Mouse (Mus musculus): ENCODE measurements around the gene Ninj2. TPM values are rescaled to one million over a fixed set of nuclear protein-coding genes. Genes with fewer than 3 reads are reported as not detected.

Ninj2 gene
- polyA plus RNA-seq, 2 experiments: 1.7 to 1.9 TPM

DNA sequence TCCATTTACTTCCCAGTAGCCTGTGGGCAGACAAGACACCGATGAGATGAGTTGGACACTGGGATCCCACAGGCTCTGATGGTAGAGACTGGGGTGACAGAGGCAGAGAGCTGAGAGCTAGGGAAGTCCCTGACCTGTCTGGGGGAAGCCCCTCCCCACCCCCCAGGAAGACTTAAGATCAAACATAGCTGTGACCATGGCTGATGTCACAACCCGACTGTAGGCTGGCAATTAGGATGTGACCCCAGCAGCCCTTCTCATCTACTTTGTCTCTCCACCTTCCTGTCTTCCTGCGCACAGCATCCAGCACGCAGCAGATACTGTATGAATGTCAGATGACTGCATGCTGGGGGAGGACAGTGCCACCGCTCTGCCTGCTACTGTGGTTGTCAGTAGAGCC, 113.4 kb downstream of the Ninj2 start:
- 80% methylated on average over 5 of the region's 5 CpGs for WGBS
- H3K4me2 ChIP-seq (replicated peaks; ENCODE audit: low read depth, low read length, severe bottlenecking): no peak overlapping the region

DNA sequence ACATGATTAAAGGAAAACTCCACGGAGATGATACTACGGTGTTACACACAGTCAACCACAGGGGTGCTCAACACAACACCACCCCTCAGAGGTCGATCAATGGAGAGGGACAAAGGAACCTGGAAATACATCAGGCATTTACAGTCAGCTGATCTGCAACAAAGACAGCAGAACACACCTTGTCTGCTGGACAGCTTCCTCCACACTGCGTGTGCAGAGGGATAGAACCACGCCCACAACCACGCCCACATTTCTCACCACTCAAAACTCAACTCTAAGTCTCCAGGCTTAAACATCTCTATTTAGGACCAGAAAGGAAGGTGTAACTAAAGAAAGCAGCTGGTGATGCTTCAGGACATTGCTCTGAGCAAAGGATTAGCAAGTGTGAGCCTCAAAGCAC, 118.4 kb downstream of the Ninj2 start:
- Histone ChIP-seq H3K27ac (replicated peaks; ENCODE audit: low read depth, low read length) (no peak overlapping the region), H3K36me3 (ENCODE audit: control insufficient read depth, insufficient read depth, low read length) (no peaks in the 10 kb centered on the region), H3K9me3 (ENCODE audit: control insufficient read depth, low read length) (no peaks in the 10 kb centered on the region), H3K9ac (ENCODE audit: low read depth, low read length, severe bottlenecking) (no peak overlapping the region), H3K27me3 (ENCODE audit: control insufficient read depth, insufficient read depth, low read length) (no peaks in the 10 kb centered on the region), H3K4me2 (replicated peaks; ENCODE audit: low read depth, low read length, severe bottlenecking) (no peak overlapping the region), H3K4me3 (replicated peaks; ENCODE audit: low read length) (no peak overlapping the region), H3K4me1 (ENCODE audit: control insufficient read depth, insufficient read depth, low read length) (no peaks in the 10 kb centered on the region)
- WGBS: 72% methylated on average over 6 of the region's 6 CpGs
- TF ChIP-seq POLR2A (IDR thresholded peaks at IDR 0.05; ENCODE audit: borderline replicate concordance, extremely low read depth, insufficient read depth, insufficient read length): no peak
- no peak for ATAC-seq (ENCODE audit: low FRiP score, low read depth)
- no peak for DNase-seq (ENCODE audit: low spot score)

More for the DNA sequence above, 113.4 kb downstream of the Ninj2 start:
- H3K27ac ChIP-seq (replicated peaks; ENCODE audit: low read depth, low read length): no peak overlapping the region
- TF ChIP-seq POLR2A (IDR thresholded peaks at IDR 0.05; ENCODE audit: borderline replicate concordance, extremely low read depth, insufficient read depth, insufficient read length): no peak
- H3K27me3 ChIP-seq (ENCODE audit: control insufficient read depth, insufficient read depth, low read length): no peaks in the 10 kb centered on the region
- H3K9ac ChIP-seq (ENCODE audit: low read depth, low read length, severe bottlenecking): no peak overlapping the region
- ATAC-seq (ENCODE audit: low FRiP score, low read depth): no peak
- no peak overlapping the region for H3K4me3 ChIP-seq (replicated peaks; ENCODE audit: low read length)
- no peaks in the 10 kb centered on the region for H3K9me3 ChIP-seq (ENCODE audit: control insufficient read depth, low read length)
- no peaks in the 10 kb centered on the region for H3K36me3 ChIP-seq (ENCODE audit: control insufficient read depth, insufficient read depth, low read length)
- H3K4me1 ChIP-seq (ENCODE audit: control insufficient read depth, insufficient read depth, low read length): 0 out of 2 replicates have a peak, but pooled peaks cover 2% of the 10 kb centered on the region
- DNase-seq (ENCODE audit: low spot score): no peak

DNA sequence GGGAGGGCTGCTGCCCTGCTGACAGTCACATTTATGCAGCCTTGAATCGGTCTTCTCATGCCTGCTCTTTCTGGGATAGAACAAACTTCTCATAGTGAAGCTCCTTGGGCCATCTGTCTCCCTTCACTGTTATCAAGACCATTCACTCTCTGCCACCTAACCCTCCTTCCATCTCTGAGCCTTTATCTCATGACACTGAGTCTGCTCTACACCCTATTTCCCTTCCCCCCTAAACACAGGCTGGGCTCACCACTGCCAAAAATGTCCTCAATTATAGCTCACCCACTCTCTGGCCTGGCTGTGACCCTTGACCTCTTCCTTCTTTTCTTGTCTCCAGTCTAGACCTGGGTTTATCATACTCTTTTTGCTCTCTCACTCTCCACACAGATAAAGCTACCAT, 123.6 kb downstream of the Ninj2 start:
- Histone ChIP-seq H3K36me3 (ENCODE audit: control insufficient read depth, insufficient read depth, low read length) (no peaks in the 10 kb centered on the region), H3K27me3 (ENCODE audit: control insufficient read depth, insufficient read depth, low read length) (no peaks in the 10 kb centered on the region), H3K9ac (ENCODE audit: low read depth, low read length, severe bottlenecking) (no peak overlapping the region), H3K27ac (replicated peaks; ENCODE audit: low read depth, low read length) (no peak overlapping the region), H3K4me3 (replicated peaks; ENCODE audit: low read length) (no peak overlapping the region), H3K4me2 (replicated peaks; ENCODE audit: low read depth, low read length, severe bottlenecking) (no peak overlapping the region), H3K9me3 (ENCODE audit: control insufficient read depth, low read length) (no peaks in the 10 kb centered on the region), H3K4me1 (ENCODE audit: control insufficient read depth, insufficient read depth, low read length) (no peaks in the 10 kb centered on the region)
- ATAC-seq (ENCODE audit: low FRiP score, low read depth) (no peak), DNase-seq (ENCODE audit: low spot score) (no peak)
- 73% methylated on average over 1 of the region's 1 CpGs for WGBS
- TF ChIP-seq POLR2A (IDR thresholded peaks at IDR 0.05; ENCODE audit: borderline replicate concordance, extremely low read depth, insufficient read depth, insufficient read length): no peak

DNA sequence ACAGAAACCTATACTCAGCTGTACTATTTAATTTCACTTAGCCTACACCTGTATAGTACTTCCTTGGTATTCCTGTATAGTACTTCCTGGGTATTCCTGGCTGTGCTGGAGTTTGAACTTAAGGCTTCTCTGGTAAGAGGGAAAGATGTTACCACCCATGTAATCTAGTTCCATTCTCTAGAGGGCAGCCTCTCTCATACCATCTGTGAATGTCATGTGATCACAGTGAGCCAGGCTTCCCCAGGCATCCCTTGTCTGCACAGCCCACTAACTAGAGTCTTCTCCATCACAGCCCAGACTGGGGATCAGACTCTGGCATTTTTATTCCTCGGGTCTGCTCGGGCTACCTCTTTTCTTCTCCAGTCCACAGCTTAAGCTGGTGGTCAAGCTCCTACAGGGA, 126.1 kb downstream of the Ninj2 start:
- Histone ChIP-seq H3K4me1 (ENCODE audit: control insufficient read depth, insufficient read depth, low read length) (no peaks in the 10 kb centered on the region), H3K36me3 (ENCODE audit: control insufficient read depth, insufficient read depth, low read length) (no peaks in the 10 kb centered on the region)
- 85% methylated on average over 2 of the region's 2 CpGs for WGBS

DNA sequence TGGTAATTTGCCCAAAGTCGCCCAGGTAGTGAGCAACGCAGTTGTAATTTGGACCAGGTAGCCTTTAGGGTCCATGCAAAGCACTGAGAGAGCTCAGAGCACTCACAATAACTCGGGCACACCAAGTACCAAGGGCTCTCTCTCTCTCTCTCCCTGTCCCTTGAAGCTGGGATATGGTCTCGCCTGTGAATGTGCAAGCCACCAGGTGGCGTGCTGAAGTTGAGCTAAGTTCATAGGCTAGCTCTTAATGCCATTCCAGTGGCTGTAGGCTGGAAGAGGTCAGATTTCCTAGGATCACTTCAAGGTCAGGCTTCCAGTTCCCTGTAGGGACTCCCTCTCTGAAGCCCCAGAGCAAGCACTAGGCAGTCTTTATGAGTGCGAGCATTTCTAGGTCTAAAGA, 129.5 kb downstream of the Ninj2 start:
- H3K4me3 ChIP-seq (replicated peaks; ENCODE audit: low read length): no peak overlapping the region
- TF ChIP-seq POLR2A (IDR thresholded peaks at IDR 0.05; ENCODE audit: borderline replicate concordance, extremely low read depth, insufficient read depth, insufficient read length): no peak
- no peaks in the 10 kb centered on the region for H3K27me3 ChIP-seq (ENCODE audit: control insufficient read depth, insufficient read depth, low read length)
- H3K4me1 ChIP-seq (ENCODE audit: control insufficient read depth, insufficient read depth, low read length): 0 out of 2 replicates have a peak, but pooled peaks cover 2% of the 10 kb centered on the region
- DNase-seq (ENCODE audit: low spot score) (peak; percentile 32), ATAC-seq (ENCODE audit: low FRiP score, low read depth) (no peak)
- H3K36me3 ChIP-seq (ENCODE audit: control insufficient read depth, insufficient read depth, low read length): no peaks in the 10 kb centered on the region
- no peak overlapping the region for H3K4me2 ChIP-seq (replicated peaks; ENCODE audit: low read depth, low read length, severe bottlenecking)
- no peak overlapping the region for H3K27ac ChIP-seq (replicated peaks; ENCODE audit: low read depth, low read length)
- H3K9me3 ChIP-seq (ENCODE audit: control insufficient read depth, low read length): no peaks in the 10 kb centered on the region
- no peak overlapping the region for H3K9ac ChIP-seq (ENCODE audit: low read depth, low read length, severe bottlenecking)
- WGBS: 23% methylated on average over 6 of the region's 6 CpGs

More for the DNA sequence above, 126.1 kb downstream of the Ninj2 start:
- H3K9ac ChIP-seq (ENCODE audit: low read depth, low read length, severe bottlenecking): no peak overlapping the region
- H3K27me3 ChIP-seq (ENCODE audit: control insufficient read depth, insufficient read depth, low read length): no peaks in the 10 kb centered on the region
- ATAC-seq (ENCODE audit: low FRiP score, low read depth): no peak
- no peak for DNase-seq (ENCODE audit: low spot score)
- no peak overlapping the region for H3K4me2 ChIP-seq (replicated peaks; ENCODE audit: low read depth, low read length, severe bottlenecking)
- no peak overlapping the region for H3K27ac ChIP-seq (replicated peaks; ENCODE audit: low read depth, low read length)
- H3K9me3 ChIP-seq (ENCODE audit: control insufficient read depth, low read length): no peaks in the 10 kb centered on the region
- H3K4me3 ChIP-seq (replicated peaks; ENCODE audit: low read length): no peak overlapping the region
- TF ChIP-seq POLR2A (IDR thresholded peaks at IDR 0.05; ENCODE audit: borderline replicate concordance, extremely low read depth, insufficient read depth, insufficient read length): no peak

DNA sequence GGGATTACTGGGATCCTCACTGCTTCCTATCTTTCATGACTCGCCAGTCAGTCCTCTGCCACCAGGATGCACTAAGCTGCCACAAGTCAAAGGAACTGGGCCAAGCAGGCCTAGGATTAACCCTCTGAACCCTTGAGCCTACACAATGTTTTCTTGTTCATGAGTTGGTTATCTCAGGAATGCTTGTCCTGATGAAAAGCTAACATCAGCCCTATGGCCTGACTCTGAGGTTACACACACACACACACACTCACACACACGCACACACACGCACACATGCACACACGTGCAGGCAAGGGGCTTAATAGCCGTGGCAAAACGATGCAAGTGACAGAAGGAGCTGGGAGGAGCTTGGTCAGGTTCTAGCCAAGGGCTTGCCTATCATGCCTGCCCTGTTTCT, 132.2 kb downstream of the Ninj2 start:
- no peak; the same call in 1 of the 2 replicates for ATAC-seq (ENCODE audit: low FRiP score, low read depth)
- no peak overlapping the region for H3K4me3 ChIP-seq (replicated peaks; ENCODE audit: low read length)
- H3K27ac ChIP-seq (replicated peaks; ENCODE audit: low read depth, low read length): 0 out of 2 replicates have a peak overlapping the region, but pooled peaks have one; percentile 28
- H3K9me3 ChIP-seq (ENCODE audit: control insufficient read depth, low read length): no peaks in the 10 kb centered on the region
- 66% methylated on average over 6 of the region's 6 CpGs for WGBS
- no peak for TF ChIP-seq POLR2A (IDR thresholded peaks at IDR 0.05; ENCODE audit: borderline replicate concordance, extremely low read depth, insufficient read depth, insufficient read length)
- 0 out of 2 replicates have a peak, but pooled peaks cover 2% of the 10 kb centered on the region for H3K4me1 ChIP-seq (ENCODE audit: control insufficient read depth, insufficient read depth, low read length)
- no peak for DNase-seq (ENCODE audit: low spot score)
- H3K9ac ChIP-seq (ENCODE audit: low read depth, low read length, severe bottlenecking): no peak overlapping the region
- H3K36me3 ChIP-seq (ENCODE audit: control insufficient read depth, insufficient read depth, low read length): no peaks in the 10 kb centered on the region
- H3K27me3 ChIP-seq (ENCODE audit: control insufficient read depth, insufficient read depth, low read length): no peaks in the 10 kb centered on the region
- no peak overlapping the region for H3K4me2 ChIP-seq (replicated peaks; ENCODE audit: low read depth, low read length, severe bottlenecking)

All from limb, embryonic 14.5 days (tissue).